Mouse (Mus musculus) bone marrow macrophage, adult 2 months (primary cell): Measurements from ENCODE around the gene Hoxc5.

Experiments
- CTCF ChIP-seq: IDR thresholded peaks from 2 replicates; pipeline ENCODE4 v1.5.1; 2012; ENCODE audit warnings: low read depth, mild to moderate bottlenecking, low read length, moderate library complexity
- POLR2A ChIP-seq: IDR thresholded peaks from 2 replicates; pipeline ENCODE4 v1.6.1; 2012; ENCODE audit warnings: mild to moderate bottlenecking, low read depth, low read length, borderline replicate concordance

GRCm38 (mm10) chr15:102942739-102943467 is 24.3 kb upstream of the Hoxc5 start:
- TF ChIP-seq POLR2A = no peak
- TF ChIP-seq CTCF = no peak
